Mouse (Mus musculus) left cerebral cortex, adult 18-20 months (tissue): Measurements from ENCODE around the gene Slc9a3r2. TPM values are rescaled to one million over a fixed set of nuclear protein-coding genes. Genes with fewer than 3 reads are reported as not detected.
A peak's percentile ranks its signal among the peaks of the same experiment; 100 is the strongest.

Source experiments
- DNase-seq, 2 experiments: peaks; one replicate each; pipeline ENCODE4 v3.0.0; 2021 to 2022; ENCODE audit warnings: low spot score in 2 of 2, mixed read lengths in 1 of 2
- long read RNA-seq, 2 experiments: library from polyadenylated mRNA; stranded (forward); transcript quantifications; one replicate each; pipeline ENCODE4 v2.0.0; 2021
- total RNA-seq, 2 experiments: library from RNA; stranded (reverse); gene quantifications; 2 replicates each; pipeline ENCODE4 v1.2.3; 2021

The Slc9a3r2 gene
- total RNA-seq = 10 to 100 TPM; 47.3 to 52.7 TPM
- long read RNA-seq, experiment 1, transcript Slc9a3r2-205 (6 exons, 2,035 nt) = minor isoform, 8 of 134 reads
- long read RNA-seq, experiment 1, transcript Slc9a3r2-201 (7 exons, 2,136 nt) = major isoform, 87 of 134 reads
- long read RNA-seq, experiment 1, transcript Slc9a3r2-202 (6 exons, 1,717 nt) = minor isoform, 6 of 134 reads
- long read RNA-seq, experiment 1, transcript Slc9a3r2-203 (6 exons, 1,840 nt) = minor isoform, 5 of 134 reads
- long read RNA-seq, experiment 1, partial matches to known transcripts = 4 of 134 reads
- long read RNA-seq, experiment 1, other reads (novel, unspliced or antisense) = 24 of 134 reads
- long read RNA-seq, experiment 2, transcript Slc9a3r2-201 (7 exons, 2,136 nt) = major isoform, 61 of 81 reads
- long read RNA-seq, experiment 2, partial matches to known transcripts = 1 of 81 reads
- long read RNA-seq, experiment 2, other reads (novel, unspliced or antisense) = 15 of 81 reads

DNA sequence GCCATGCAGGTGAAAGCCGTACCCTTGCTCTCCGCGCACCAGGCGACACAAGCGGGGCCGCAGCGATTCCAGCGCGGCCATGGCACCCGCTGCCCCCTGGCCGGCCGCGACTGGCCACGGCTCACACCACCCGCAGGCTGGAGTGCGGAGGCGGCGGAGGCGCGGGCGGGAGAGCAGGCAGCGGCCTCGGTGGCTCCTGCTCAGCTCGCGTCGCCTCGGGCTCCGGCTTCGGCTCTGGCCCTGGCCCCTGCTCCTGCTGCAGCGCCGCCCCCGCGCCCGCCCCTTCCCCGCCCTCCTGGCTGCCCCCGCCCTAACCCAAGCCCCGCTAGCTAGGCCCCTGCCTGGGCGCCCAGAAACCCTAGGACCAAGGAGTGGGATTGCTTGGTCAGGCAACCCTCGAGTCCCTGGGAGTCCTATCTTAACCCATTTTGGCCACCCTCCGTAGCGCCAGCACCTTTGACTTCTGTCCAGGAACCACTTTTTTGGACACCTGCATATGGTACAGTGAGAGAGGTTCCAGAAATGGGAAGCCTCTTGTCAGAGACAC, at the start of gene Slc9a3r2:
Gene Slc9a3r2, minus strand, starts transcription at position 258 of the 547 bp plus-strand sequence.
- peak; percentile 36 to 55 for DNase-seq

DNA sequence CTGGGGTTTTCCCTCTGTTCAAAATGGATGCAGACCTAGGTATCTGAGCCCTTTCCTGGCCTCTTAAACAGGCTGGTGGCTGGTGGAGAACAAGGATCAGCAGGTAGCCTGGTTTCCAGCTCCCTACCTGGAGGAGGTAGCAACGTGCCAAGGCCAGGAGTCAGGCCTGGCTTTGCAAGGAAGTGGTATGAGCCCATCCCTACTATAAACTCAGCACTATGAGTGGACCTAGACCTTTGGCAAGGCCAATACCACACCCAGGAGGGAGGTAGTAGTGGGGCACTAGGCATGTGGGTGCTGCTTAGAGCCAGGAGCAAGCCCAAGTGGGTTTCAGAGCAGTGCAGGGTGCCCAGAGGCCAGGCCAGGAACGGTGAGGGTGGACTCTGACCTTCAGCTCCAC, 49.3 kb upstream of the Slc9a3r2 start:
- DNase-seq = no peak

DNA sequence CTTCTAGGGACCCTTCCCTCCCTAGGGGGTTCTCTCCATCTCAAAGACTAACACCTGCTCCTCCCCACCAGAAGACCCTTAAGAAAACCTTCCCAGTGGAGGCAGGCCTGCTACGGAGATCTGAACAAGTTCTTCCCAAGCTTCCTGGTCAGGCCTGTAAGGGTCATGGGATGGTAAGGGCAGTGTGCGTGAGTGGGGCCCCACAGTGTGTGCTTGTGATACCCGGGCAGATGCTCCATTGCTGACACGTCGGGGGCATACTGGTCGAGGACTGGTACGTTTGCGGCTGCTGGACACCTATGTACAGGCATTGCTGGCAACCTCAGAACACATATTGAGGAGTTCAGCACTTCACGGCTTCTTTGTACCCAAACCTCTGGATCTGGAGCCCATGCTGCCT, 48.6 kb upstream of the Slc9a3r2 start:
- DNase-seq = no peak

DNA sequence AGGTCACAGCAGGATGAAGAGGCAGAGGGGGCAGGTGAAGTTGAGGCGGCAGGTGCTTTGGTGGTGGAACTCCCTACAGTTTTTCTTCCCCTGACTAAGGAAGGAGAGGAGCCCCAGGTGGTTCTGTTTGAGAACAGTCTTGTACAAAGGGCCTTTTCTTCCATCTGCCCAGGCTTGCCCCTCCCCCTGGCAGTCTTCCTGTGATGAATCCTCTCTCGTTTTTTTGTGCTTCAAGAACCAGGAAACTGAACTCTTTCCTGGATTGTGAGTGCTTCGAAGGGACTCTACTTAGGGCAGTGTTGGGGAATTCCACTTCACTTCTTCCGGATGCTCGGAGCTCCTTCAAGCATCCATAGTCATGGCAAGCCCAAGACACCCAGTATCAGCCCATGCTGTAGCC, 47.9 kb upstream of the Slc9a3r2 start:
- no peak for DNase-seq

DNA sequence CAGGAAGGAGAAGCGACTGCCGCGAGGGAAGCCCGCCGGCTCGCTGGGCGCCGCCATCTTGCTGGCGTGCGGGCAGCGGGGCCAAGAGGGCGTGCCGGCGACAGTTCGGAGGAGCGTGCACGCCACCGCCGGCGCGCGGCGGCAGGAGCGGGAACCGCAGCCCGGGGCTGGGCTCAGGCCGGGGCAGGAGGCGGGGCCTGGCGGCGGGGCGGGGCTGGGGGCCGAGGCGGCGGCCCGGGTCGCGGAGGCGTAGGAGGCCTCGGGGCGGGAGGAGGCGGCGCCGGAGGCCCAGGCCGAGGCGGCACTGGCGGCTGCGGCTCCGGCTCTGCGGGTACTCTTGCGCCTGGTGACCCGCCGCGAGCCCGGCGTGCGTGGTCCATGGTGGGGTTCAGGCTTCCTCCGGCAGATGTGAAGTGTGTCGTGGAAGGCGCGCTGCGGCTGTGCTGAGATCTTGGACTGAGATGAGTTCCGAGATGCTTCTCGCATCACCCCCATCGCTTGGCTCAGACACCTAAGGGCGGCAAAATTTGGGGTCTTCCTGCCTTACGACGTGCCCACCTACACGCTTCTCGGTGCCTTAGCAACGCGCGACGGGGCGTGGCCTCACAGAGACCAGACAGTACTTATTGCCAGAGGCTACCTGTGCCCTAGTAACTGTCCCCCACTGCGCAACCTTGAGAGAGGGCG, 46.0 kb upstream of the Slc9a3r2 start, which contains the start of the genes Gfer and Noxo1:
Gene Gfer, minus strand, starts transcription at position 146 of the 687 bp plus-strand sequence.
Gene Noxo1, plus strand, starts transcription at position 224 of the 687 bp plus-strand sequence.
- DNase-seq = peak; percentile 83 to 89

DNA sequence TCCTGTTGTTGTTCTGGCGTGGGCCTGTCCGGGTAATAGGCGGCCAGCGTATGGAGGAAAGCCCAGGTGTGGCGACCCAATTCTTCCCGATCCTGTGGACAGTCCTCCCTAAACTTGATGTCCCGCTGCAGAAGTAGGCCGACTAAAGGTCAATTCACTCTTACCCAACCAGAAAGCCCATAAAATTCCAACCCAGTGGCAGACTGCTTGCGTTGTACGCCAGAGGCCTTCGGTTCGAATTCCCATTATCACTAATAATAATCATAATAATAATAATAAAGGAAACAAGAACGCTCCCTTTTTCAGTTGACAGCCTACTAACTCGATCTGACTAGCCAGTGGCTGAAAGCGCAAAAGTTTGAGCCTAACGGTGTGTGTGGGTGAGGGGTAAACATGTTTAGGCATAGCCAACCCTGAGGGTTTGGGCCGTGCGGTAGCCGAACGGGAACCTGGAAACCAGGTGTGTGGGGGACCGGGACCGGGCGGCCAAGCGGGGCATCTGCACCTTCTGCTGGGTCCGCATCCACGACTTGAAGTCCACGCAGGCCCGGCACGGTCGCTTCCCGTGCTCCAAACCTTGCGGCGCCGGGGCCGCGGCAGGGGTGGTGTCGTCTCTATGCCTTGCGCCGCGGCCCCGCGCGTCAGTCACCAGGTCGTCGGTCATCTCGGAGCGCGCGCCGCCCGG, 45.3 kb upstream of the Slc9a3r2 start:
- DNase-seq = no peak

DNA sequence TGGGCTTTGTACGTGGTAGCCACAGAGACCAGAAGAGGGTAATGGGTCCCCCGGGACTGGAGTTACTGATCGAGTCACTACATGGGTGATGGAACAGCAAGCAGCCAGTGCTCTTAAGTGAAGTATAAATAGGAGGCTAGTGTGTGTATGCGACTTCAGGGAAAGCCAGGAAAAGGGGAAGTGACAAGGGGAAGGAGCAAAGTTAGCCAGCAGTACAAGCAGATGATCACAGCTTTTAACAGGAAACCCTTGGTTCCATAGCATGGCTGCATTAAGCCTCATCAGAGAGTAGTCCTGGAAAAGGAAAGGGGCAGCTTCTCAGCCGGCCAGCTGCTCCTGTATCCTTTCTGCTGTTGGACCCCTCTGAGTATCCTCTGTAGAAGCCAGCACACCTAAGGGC, 42.3 kb upstream of the Slc9a3r2 start:
- no peak for DNase-seq

DNA sequence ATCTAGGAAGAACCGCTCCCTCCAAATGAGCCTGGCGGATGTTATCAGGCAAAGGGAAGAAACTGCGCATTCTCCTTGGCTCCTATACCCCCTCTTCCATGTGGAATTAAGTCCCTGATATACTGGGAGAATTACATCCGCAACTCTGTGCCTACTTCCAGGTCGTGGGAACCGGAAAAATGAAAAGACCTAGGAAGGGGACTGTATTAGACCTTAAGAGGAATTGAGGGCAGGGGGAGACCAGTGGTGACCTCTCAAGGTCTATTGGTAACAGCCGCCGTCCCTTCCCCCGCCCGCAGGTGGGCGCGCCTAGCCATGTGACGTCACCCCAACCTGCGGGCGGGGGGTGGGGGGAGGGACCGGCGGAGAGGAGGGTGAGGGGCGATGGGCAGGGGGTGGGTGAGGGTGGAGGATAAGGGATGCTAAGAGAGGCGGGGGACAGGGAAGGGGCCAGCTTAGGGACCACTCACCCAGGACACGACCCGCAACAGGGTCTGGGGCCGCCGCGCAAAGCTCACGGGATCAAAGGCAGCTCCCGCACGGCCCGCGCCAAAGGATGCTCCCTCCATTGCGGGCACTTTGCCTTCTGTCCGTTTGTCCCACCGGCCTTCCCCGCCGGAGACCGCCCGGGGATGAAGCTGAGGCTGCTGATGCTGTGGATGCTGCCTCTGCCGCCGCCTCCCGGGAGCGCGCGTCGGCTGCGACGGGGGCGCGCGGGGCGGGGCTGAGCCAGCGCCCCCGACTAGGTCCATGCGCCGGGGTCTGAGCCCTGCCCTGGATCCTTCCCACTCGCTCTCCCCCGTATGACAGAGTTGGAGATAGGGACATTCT, 39.3 kb upstream of the Slc9a3r2 start, which contains the start of gene Syngr3:
Gene Syngr3, minus strand, starts transcription at position 705 of the 831 bp plus-strand sequence.
- peak; percentile 50 to 61 for DNase-seq

DNA sequence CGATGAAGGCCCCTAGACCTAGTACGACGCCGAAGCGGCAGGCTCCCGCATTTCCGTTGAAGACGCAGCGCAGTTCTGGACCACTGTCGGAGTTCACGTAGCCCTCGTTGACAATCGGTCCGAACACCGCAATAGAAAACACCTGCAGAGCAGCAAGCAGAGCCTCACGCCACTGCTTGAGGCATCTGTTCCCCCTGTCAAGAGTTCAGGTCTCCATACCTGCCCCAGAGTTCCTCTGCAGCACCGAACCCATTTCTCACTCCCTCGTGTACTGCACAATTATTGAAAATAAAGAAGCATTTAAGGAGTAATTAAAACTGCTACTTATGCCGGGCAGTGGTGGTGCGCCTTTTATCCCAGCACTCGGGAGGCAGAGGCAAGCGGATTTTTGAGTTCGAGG, 37.5 kb upstream of the Slc9a3r2 start:
- no peak for DNase-seq

DNA sequence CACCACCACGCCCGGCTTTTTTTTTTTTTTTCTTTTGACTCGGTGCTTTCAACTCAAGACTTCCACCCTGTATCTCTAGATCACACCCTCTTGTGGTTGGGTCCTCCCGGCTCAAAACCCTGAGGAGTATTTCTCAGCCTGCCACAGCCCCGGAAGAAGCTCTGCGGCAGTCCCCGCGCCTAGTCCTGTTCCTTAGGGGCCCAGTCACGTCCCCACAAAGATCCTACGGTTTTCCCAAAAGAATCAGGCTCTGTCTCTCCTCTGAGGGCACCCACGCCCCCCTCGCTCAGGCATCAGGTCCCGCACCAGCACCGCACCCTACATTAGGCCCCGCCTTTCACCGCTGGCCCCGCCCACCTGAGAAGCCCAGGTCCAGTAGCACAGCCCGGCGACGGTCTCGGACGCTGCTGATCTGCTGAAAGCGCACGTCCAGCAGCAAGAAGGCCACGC, 37.0 kb upstream of the Slc9a3r2 start:
- peak in 1 of 2 experiments; percentile 28 for DNase-seq

DNA sequence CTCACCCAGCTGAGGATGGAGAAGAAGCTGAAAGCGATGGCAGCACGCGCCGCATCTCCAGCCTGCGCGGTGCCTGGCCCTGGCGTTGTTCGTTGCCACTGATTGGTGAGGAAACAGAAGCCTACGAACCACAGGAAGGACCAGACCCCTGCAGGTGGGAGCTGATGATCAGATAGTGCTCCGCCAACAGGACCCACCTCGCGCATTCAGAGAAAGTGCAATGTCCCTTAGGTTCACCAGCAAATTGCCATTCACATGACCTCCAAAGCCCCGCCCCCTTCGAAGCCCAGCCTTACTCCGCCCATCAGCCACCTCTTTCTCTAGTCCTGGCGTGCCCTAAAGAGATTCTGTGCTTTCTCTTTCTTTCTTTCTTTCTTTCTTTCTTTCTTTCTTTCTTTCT, 36.4 kb upstream of the Slc9a3r2 start:
- DNase-seq = no peak

DNA sequence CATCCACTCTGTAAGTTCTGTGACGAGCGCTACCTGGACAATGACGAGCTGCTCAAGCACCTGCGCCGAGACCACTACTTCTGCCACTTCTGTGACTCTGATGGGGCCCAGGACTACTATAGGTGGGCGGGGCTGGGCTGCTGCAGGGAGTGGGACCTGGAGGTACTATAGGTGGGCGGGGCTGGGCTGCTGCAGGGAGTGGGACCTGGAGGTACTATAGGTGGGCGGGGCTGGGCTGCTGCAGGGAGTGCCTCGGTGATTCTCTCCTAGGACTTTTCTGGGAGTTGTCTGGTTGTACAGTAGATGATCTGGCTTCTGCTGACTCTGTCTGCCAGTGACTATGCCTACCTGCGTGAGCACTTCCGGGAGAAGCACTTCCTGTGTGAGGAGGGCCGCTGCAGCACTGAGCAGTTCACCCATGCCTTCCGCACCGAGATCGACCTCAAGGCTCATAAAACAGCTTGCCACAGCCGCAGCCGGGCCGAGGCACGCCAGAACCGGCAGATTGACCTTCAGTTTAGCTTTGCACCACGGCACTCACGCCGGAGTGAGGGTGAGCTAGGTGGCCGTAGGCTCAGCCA, 27.5 kb upstream of the Slc9a3r2 start:
- DNase-seq = no peak

DNA sequence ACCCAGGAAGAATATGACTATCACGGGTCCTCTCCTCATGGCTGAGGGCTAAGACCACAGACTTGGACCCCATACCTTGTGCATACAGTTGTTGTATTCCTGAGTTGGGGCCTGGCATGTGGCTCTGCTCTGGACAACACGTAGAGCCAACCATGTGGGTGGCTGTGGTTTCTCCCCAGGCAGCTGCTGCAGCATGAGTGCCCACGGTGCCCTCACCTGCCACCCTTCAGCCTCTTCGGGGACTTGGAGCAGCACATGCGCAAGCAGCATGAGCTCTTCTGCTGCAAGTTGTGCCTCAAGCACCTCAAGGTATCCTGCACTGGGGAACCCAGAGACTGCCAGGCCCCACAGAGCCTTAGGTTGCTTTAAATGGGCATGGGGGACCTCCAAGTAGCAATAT, 26.8 kb upstream of the Slc9a3r2 start:
- no peak for DNase-seq

DNA sequence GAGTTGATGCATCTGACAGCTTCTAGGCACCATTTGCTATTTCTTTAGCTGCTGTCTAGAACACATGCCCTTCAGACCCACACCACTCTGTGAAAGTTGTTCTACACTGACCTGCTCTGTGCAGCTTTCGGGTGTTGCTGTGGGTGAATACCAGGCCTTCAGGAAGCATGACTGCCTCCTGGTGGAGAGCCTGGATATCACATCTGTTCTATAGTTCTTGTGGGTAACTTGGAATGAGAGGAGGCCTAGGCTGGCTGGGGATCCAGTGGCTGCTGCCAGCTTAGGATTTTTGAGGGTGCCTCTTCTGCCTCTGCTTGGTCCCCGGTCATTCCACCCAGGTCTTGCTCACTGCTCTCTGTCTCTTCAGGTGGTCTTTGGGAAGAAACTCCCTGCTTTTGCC, 26.1 kb upstream of the Slc9a3r2 start:
- DNase-seq = peak; percentile 55 to 65

DNA sequence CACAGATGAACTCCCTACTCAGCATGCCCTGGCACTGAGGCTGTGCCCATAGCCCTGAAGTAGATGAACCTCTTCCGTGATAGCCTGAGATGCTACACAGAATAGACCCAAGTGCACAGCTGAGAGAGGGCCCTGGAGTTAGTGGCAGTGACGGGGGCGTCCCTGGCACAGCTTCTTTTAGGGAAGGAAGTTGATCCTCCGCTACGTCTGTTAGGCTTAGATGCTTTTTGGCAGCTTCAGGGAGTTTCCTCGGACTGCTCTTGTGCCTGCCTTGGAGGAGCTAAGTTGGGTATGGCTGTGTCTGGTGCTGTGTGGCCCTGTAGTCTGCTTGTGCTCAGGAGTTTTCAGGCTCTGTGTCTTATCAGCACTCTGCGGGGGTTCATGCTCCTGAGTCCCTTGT, 24.1 kb upstream of the Slc9a3r2 start:
- peak; percentile 58 to 80 for DNase-seq

DNA sequence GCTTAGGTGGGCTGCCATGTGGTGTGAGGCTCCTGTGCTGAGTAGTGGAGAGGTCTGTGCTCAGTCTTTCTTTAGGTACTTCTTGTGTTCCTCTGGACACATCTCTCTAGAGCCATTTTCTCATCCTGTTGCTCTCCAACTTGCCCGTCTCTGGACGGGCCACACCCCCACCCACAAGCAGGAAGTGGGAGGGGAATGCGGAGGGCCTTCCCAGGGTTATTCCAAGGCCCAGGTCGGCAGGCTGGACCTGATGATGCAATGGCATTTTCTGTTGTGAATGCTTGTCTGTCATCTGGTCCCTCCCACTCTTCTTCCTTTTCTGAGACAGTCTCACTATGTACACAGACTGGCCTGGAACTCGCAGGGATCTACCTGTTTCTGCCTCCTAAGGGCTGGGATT, 22.0 kb upstream of the Slc9a3r2 start:
- DNase-seq = no peak

DNA sequence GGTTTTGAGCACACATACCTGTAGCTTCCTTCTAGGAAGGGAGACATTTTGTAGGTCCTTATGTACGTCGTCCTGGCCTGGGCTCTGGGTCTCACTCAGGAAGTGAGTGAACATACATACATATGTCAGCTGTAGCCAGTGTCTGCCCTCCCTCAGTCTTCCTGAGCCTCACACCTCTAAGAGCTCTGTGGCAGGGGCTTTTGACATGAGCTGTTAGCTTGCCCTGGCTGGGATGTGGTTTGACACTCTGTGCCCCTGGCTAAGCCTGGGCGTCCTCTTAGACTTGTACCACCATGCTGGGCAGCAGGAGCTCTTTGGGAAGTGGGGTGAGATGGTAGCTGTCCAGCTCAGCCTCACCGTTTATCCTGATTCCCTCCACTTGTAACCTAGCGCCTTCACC, 21.2 kb upstream of the Slc9a3r2 start:
- no peak for DNase-seq

DNA sequence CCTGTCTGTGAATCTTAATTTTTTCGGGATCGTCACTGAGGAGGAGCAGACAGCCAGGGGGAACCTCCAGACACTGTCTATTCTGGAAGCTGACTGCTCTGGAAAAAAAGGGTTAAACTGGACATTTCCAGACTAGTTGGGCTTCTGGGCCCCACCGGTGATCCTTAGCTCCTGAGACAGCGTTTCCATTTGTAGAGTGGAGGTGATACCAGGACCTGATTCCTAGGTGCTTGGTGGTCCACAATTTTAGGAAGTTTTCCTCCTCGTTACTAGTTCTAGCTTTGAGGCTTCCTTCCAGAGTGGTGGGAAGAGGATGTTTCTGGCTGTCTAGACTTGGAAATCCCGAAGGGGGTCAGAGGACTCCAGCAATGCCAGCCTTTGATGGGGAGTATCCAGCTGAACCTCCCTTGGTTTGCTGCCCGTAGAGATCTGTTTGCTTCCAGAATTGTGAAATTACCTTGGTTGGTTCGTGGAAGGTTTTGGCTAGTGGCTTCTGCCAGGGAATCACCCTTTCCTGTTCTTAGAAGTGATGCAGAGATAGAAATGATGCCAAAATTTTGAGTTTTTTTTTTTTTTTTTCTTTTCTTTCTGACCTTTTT, 20.2 kb upstream of the Slc9a3r2 start:
- no peak for DNase-seq

DNA sequence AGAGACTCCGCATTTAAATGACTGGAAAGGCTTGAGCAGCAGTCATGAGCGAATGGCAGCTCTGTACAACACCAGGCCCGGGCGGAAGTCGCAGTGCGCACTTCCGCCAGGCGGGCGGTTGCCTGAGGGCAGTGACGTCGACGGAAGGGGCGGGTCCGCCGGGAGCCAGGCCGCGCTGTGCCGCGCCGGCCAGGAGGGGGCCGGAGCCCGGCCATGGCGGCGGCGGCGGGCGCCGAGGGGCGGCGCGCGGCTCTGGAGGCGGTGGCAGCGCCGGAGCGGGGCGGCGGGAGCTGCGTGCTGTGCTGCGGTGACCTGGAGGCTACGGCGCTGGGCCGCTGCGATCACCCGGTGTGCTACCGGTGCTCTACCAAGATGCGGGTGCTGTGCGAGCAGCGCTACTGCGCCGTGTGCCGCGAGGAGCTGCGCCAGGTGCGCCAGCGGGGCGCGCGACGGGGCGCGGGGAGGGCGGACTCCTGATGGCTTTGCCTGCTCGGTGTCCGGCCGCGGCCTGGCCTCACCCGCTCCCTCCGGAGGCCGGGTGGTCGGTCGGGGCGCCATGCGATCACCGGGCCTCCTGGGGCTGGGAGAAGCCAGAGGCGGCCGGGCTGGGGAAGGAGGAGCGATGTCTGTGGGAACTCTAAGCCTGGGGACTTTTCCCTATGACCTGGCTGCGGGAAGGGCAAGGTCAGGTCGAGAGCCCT, 19.6 kb upstream of the Slc9a3r2 start, which contains the start of gene Zfp598:
Gene Zfp598, plus strand, starts transcription at position 143 of the 701 bp plus-strand sequence.
- peak; percentile 93 to 97 for DNase-seq
